Mouse (Mus musculus): ENCODE data around the gene Gja8. TPM values are rescaled to one million over a fixed set of nuclear protein-coding genes. Genes with fewer than 3 reads are reported as not detected.

The Gja8 gene
- polyA plus RNA-seq, 1 experiment from 2014 or later: 0.01 TPM

DNA sequence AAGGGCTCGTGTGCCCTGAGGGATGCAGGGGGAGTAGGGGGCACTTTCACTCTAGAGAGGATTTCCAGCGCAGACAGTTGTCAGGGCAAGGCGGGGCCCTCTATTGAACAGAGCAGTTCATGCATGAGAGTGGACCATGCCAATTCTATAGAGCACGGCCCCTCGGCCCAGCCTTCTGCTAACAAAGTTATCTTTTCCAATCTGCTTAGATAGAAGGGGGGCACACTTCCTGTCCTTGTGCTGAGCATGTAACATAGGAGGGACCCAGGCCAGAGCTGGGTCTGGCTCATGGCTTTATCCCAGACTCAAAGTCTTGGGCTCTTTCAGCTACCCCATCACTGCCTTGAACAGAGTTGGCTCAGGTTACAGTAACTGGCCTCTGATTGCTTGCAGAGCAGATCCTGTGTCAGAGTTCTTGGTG lies 5.5 kb upstream of the Gja8 start:
- ChIA-PET POLR2A (no interaction called here), CTCF (interaction anchor here (1.5 kb wide), 1 partner anchor 11 kb away, joined by 3 read pairs; no protein-coding TSS in a partner anchor)
- in situ Hi-C loops (cut with MboI; ENCODE audit: low pct_unique_long_range_greater_than_20kb): no loop called here
- DNase-seq (ENCODE audit: low read depth, low spot score): no peak
- no peaks in the 10 kb centered on the region for H3K27me3 ChIP-seq
- no peak for TF ChIP-seq CTCF (IDR thresholded peaks at IDR 0.05)
- ATAC-seq: no peak

DNA sequence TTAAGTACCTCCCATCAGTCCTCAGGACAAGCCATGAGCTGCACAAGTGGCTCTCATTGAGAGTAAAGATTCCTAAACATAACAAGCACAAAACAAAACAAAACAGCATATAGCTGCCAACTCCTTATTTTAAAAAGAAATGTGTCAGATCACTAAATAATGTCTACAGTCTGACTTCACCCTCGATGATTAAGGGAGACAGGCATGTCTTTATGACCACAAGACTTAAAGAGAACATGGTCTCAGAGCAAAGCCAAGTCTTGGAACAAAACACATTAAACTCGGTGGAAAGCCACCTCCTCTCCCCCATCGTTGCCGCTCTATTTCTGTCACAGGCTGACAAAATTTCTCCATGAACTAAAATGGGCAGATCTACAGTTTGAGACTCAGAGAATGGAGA lies 1.2 kb downstream of the Gja8 start:
- ChIA-PET CTCF (interaction anchor here (0.9 to 1.6 kb wide), 4 partner anchors 9 to 152 kb away, joined by 3 to 4 read pairs (median 3); no protein-coding TSS in a partner anchor), POLR2A (no interaction called here)
- peak; percentile 49 for DNase-seq (ENCODE audit: low read depth, low spot score)
- in situ Hi-C loops (cut with MboI; ENCODE audit: low pct_unique_long_range_greater_than_20kb): no loop called here
- peaks cover 6% of the 10 kb centered on the region for H3K27me3 ChIP-seq
- ATAC-seq: no peak
- TF ChIP-seq CTCF (IDR thresholded peaks at IDR 0.05): no peak

DNA sequence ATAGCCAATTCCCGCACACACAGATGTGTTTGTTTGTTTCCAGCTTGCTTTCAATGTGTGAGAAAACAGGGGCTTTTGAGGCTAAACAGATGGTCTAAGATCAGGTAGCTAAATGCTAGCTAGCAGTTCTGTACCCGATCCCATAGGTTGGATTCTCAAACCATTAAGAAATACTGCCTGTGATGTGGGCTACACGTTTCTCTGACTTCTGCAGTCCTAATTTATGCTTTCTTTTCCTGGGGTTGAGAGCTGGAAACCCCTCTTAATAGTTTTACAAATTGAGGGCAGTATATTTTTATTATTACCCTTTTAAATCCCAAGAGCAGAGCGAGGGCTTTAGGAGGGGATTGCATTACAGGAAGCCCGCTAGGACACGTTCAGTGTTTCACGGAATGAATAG lies 4.8 kb downstream of the Gja8 start:
- in situ Hi-C loops (cut with MboI; ENCODE audit: low pct_unique_long_range_greater_than_20kb): no loop called here
- CTCF ChIA-PET: interaction anchor here (1.2 to 1.5 kb wide), 3 partner anchors 10 to 418 kb away, joined by 3 to 4 read pairs (median 3); no protein-coding TSS in a partner anchor
- no peak for ATAC-seq
- POLR2A ChIA-PET: no interaction called here
- H3K27me3 ChIP-seq: peaks cover 10% of the 10 kb centered on the region
- no peak for DNase-seq (ENCODE audit: low read depth, low spot score)
- no peak for TF ChIP-seq CTCF (IDR thresholded peaks at IDR 0.05)

DNA sequence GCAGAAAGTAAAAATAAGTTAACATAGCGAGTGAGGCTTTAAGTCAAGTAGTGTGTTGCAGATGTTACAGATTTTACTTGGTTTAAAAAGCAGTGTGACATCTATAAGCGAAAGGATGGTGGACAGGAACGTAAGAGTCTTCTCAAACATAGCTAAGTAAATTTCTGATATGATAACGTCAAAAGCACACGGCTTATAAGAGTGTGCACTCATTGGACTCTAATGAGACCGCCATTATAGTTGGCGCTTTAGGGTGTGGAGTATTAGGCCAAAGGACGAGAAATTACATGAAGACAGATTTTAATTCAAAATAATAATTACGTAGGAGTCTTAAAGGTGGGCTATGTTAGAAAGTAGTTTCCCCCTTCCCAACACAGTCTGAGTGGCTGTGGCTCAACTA lies 20.2 kb downstream of the Gja8 start:
- ATAC-seq: no peak
- TF ChIP-seq CTCF (IDR thresholded peaks at IDR 0.05): no peak
- peaks cover 2% of the 10 kb centered on the region for H3K27me3 ChIP-seq
- DNase-seq (ENCODE audit: low read depth, low spot score): no peak
- in situ Hi-C loops (cut with MboI; ENCODE audit: low pct_unique_long_range_greater_than_20kb): no loop called here
- POLR2A ChIA-PET: interaction anchor here (0.6 kb wide), 2 partner anchors 129 to 310 kb away, joined by 3 to 4 read pairs; no protein-coding TSS in a partner anchor
- CTCF ChIA-PET: interaction anchor here (0.9 to 1.8 kb wide), 3 partner anchors 10 to 171 kb away, joined by 3 to 5 read pairs (median 3); no protein-coding TSS in a partner anchor

DNA sequence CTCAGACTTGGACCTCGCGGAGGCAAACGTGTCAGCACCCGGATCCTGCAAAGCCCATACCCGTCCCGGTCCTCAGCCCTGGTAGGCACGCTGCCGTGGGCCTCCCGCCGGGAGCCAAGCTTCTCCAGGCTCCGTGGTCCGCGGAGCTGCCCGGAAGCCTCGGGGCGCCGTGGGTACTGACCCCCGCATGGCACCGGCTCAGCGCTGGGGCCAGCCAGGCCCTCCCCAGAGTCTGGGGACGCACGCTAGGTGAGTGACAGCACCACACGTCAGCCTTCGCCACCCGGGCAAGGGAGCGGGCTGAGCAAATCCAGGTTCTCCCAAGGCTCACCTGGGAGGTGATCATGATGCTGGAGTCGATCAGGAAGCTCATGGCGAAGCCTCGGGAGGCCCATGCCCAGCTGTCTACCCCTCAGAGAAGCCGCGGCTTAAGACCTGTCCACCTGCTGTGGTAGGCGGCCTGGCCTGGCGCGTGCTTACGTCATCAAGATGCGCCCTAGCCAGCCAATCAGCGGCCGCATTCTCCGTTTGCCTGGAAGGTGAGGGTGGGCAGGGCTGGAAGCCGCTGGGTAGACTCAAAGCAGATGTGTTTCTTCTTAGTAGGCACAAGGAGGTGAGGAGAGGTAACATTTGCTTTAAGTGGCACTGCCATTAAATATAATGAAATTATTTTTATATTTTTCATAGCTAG lies 20.8 kb downstream of the Gja8 start, which contains the start of gene Gpr89:
Gpr89 (minus strand) TSS at position 496 of the 691 bp plus-strand sequence.
- TF ChIP-seq CTCF (IDR thresholded peaks at IDR 0.05): no peak
- ChIA-PET CTCF (interaction anchor here (0.9 to 1.8 kb wide), 2 partner anchors 9 to 92 kb away, joined by 3 to 5 read pairs; no protein-coding TSS in a partner anchor), POLR2A (interaction anchor here (0.5 to 0.7 kb wide), 4 partner anchors 18 to 363 kb away, joined by 3 to 4 read pairs (median 3); no protein-coding TSS in a partner anchor)
- in situ Hi-C loops (cut with MboI; ENCODE audit: low pct_unique_long_range_greater_than_20kb): no loop called here
- peaks cover 2% of the 10 kb centered on the region for H3K27me3 ChIP-seq
- DNase-seq (ENCODE audit: low read depth, low spot score) (peak; percentile 92), ATAC-seq (peak; percentile 96)

DNA sequence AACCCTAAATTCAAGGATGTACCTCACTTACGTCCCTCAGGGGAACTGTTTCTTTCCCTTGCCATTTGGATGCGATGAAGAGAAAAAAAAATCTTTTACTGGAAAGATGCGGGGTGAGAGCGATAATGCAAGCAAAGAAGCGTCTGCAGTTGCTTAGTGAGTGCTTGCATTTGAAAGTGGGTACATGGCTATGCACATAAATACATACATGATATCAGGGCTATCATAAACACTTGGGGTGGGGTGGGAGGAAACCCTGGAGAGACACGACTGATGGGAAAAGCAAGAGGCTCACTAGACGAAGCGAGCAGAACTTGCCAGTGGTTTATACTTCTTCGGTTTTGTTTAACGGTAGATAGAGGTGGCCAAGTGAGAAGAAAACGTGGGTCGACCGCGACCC lies 21.4 kb downstream of the Gja8 start, which contains the start of gene Gja5:
Gja5 (plus strand) TSS at position 301 of the 400 bp plus-strand sequence.
- ATAC-seq (peak; percentile 3), DNase-seq (ENCODE audit: low read depth, low spot score) (no peak)
- ChIA-PET POLR2A (interaction anchor here (0.7 kb wide), 1 partner anchor 362 kb away, joined by 3 read pairs; no protein-coding TSS in a partner anchor), CTCF (interaction anchor here (1.8 kb wide), 1 partner anchor 91 kb away, joined by 5 read pairs; no protein-coding TSS in a partner anchor)
- H3K27me3 ChIP-seq: peaks cover 1% of the 10 kb centered on the region
- in situ Hi-C loops (cut with MboI; ENCODE audit: low pct_unique_long_range_greater_than_20kb): no loop called here
- no peak for TF ChIP-seq CTCF (IDR thresholded peaks at IDR 0.05)

DNA sequence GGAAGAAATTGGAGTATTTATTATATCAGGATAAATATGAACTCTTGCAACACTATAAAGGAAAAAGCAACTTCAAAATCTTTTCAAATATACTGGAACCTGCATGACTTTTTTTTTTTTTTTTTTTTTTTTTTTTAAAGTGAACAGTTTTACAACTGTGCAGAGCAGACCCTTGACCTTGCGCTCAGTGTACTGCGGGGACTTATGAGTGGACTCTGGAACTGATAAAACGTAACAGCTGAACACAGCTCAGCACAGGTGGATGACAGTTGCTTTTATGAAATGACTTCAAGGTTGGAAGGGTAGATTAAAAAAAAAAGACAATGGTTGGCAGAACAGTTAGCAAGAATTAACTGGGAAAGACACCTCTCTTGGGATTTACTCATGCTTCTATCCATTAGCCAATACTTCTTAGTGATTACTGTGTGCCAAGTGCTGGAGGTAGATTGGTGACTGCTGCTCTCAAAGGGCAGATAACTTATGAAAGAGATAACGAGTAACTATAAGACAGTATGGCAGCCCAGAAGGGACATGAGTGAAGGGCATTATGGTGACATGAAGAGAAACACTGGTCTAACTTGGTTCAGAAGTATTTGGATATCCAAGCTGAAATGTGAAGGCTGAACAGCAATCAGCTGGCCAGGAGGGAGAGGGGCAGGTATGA lies 23.4 kb downstream of the Gja8 start:
- in situ Hi-C loops (cut with MboI; ENCODE audit: low pct_unique_long_range_greater_than_20kb): no loop called here
- H3K27me3 ChIP-seq: no peaks in the 10 kb centered on the region
- no peak for DNase-seq (ENCODE audit: low read depth, low spot score)
- ATAC-seq: no peak
- ChIA-PET POLR2A (interaction anchor here (1.0 kb wide), 1 partner anchor 17 kb away, joined by 3 read pairs; no protein-coding TSS in a partner anchor), CTCF (no interaction called here)
- no peak for TF ChIP-seq CTCF (IDR thresholded peaks at IDR 0.05)

DNA sequence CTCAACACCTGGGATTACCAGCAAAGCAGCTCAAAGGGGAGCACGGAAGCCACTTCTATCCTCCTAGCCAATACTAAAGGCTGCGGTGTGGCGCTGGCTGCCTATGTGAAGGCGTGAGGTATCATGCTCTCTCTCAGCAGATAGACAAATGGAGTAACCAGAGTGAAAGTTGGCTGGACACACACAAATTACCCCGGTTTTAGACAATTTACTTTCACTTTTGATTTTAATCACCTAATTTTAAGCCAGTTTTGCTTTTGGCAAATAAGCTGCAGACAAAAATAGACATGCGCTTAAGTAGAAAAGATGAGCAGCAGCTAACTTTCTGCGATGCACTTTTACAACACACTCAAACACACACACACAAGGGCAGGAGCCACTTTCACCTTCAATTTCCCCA lies 42.1 kb downstream of the Gja8 start:
- no peaks in the 10 kb centered on the region for H3K27me3 ChIP-seq
- TF ChIP-seq CTCF (IDR thresholded peaks at IDR 0.05): no peak
- ChIA-PET POLR2A (interaction anchor here (1.1 kb wide), 1 partner anchor 9 kb away, joined by 3 read pairs; no protein-coding TSS in a partner anchor), CTCF (interaction anchor here (0.8 to 1.6 kb wide), 2 partner anchors 15 to 146 kb away, joined by 3 to 4 read pairs; no protein-coding TSS in a partner anchor)
- ATAC-seq (no peak), DNase-seq (ENCODE audit: low read depth, low spot score) (no peak)
- in situ Hi-C loops (cut with MboI; ENCODE audit: low pct_unique_long_range_greater_than_20kb): no loop called here

DNA sequence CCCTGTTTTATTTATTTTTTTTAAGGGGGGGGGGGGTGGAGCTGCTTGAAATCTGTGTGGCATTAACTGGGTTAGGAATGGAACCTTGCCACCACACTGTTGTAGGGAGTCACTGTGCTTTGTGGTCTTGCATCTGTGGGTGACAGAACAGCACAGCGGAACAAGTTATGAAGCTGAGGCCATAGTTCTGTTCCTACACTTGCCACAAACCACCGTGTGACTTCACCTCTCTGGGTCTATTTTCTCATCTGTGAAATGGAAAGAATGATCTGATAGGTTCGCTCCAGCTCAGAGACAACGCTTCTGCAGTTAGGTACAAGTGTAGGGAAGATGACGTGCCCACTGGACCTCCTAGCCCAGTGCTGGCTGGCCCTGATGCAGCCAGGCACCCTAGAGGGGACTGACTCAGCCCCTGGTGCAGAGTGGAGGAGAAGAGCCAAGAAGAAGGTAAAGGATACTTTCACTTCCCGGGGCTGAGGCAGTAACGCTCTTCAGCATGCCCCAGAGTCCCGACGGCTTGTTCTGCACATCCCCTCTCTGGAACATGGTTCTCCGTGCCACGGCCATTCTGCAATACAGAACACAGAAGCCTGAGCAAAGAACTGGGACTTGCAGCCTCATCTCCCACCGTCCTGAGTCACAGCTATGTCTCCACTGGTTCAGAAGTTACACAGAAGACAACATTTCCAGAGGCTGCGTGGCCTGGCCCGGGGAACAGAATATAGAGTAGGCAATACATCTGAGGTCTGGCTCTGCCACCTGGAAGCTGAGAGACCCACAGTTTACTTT lies 43.6 kb downstream of the Gja8 start:
- no peak for DNase-seq (ENCODE audit: low read depth, low spot score)
- CTCF ChIA-PET: interaction anchor here (1.2 to 1.5 kb wide), 3 partner anchors 9 to 47 kb away, joined by 3 to 4 read pairs (median 3); no protein-coding TSS in a partner anchor

DNA sequence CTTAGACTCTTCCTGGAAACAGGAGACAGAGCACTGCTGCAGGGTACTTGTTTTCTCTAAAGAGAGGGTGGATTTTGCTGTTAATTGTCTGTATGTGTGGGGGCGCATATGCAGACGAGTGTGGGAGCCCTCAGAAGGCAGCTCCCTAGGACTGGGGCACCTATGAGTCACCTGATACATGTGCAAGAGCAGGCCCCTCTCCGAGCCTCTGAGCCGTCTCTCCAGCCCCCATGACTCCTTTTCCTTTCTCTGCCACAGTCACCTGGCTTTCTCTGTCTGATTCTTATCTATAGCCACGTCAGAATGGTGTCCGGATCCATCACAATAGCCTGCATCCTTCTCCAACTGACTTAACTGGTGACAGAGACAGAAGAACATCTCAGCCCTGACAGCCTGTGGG lies 44.3 kb downstream of the Gja8 start:
- no peak for TF ChIP-seq CTCF (IDR thresholded peaks at IDR 0.05)
- ATAC-seq: no peak
- in situ Hi-C loops (cut with MboI; ENCODE audit: low pct_unique_long_range_greater_than_20kb): no loop called here
- no peak for DNase-seq (ENCODE audit: low read depth, low spot score)
- POLR2A ChIA-PET: no interaction called here
- H3K27me3 ChIP-seq: no peaks in the 10 kb centered on the region
- CTCF ChIA-PET: interaction anchor here (1.2 to 1.5 kb wide), 3 partner anchors 9 to 46 kb away, joined by 3 to 4 read pairs (median 3); no protein-coding TSS in a partner anchor

More for the DNA sequence above, 43.6 kb downstream of the Gja8 start:
- POLR2A ChIA-PET: no interaction called here
- in situ Hi-C loops (cut with MboI; ENCODE audit: low pct_unique_long_range_greater_than_20kb): no loop called here
- no peaks in the 10 kb centered on the region for H3K27me3 ChIP-seq
- TF ChIP-seq CTCF (IDR thresholded peaks at IDR 0.05): no peak
- ATAC-seq: no peak

Measured in Patski (cell line).